Mouse (Mus musculus) small intestine, adult 2 months (tissue): Measurements from ENCODE around the gene Dvl2. TPM values are rescaled to one million over a fixed set of nuclear protein-coding genes. Genes with fewer than 3 reads are reported as not detected.

Experiments used
- H3K27ac ChIP-seq: fragments of 200-500 bp; 2 replicates; pipeline ENCODE4 v1.5.1; 2012; ENCODE audit warnings: low read depth, low read length, control low read depth, inconsistent platforms; ENCODE audit not compliant: insufficient read depth
- H3K27me3 ChIP-seq: fragments of 200-500 bp; 2 replicates; pipeline ENCODE4 v1.6.1; 2012; ENCODE audit warnings: mild to moderate bottlenecking, moderate library complexity, low read length, inconsistent platforms; ENCODE audit not compliant: control insufficient read depth, insufficient read depth
- H3K36me3 ChIP-seq: fragments of 200-500 bp; 2 replicates; pipeline ENCODE4 v1.6.1; 2012; ENCODE audit warnings: mild to moderate bottlenecking, low read length, control low read depth, inconsistent platforms; ENCODE audit not compliant: control insufficient read depth, insufficient read depth
- H3K4me1 ChIP-seq: fragments of 200-500 bp; 2 replicates; pipeline ENCODE4 v1.6.1; 2012; ENCODE audit warnings: low read length, inconsistent platforms, mixed read lengths; ENCODE audit not compliant: control insufficient read depth, insufficient read depth, insufficient read length
- H3K4me3 ChIP-seq: fragments of 200-500 bp; 2 replicates; pipeline ENCODE4 v1.5.1; 2012; ENCODE audit warnings: low read depth, mild to moderate bottlenecking, control low read depth, inconsistent platforms, low read length, moderate library complexity
- CTCF ChIP-seq: fragments of 200-500 bp; IDR thresholded peaks from 2 replicates; pipeline ENCODE4 v1.5.1; 2012; ENCODE audit warnings: low read depth, mild to moderate bottlenecking, control low read depth, inconsistent platforms, low read length, moderate library complexity, mixed read lengths; ENCODE audit not compliant: insufficient replicate concordance, insufficient read length; ENCODE audit errors: extremely low read depth
- POLR2A ChIP-seq: fragments of 200-500 bp; IDR thresholded peaks from 2 replicates; pipeline ENCODE4 v1.6.1; 2012; ENCODE audit warnings: low read depth, mild to moderate bottlenecking, control low read depth, inconsistent platforms, low read length, moderate library complexity
- WGBS: fragments of 180-500 bp; shearing (Covaris S2); methylation state at CpG from one replicate; pipeline ENCODE4 v1.1.7; 2018; 5-methylcytosine and 5-hydroxymethylcytosine counted together
- polyA plus RNA-seq: library from polyadenylated mRNA; depleted of rRNA; stranded (reverse); fragments of >200 nt; gene quantifications from 2 replicates; pipeline ENCODE4 v1.2.3, GENCODE M21; 2012

Gene Dvl2
- polyA plus RNA-seq, 1 experiment, result 7.4 TPM

DNA sequence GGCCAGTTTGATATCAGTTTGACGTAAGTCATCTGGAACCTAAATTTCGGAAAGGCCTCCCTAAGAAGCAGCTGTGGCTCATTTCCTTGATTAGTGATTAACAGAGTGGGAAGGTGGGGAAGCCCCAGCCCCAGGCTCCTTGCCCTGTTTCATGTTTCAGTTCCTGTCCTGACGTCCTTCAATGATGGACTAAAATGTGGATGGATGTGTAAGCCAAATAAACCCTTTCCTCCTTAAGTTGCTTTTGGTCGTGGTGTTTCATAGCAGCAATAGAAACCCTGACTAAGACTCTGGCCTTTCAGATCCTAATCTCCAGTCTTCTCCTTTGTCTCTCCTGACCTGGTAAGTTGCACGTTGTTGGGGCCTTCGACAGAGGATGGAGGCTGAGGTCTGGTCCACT is 30.2 kb upstream of the Dvl2 start:
- 23% methylated on average over 6 of the region's 6 CpGs for WGBS
- peaks cover 49% of the 10 kb centered on the region for H3K36me3 ChIP-seq
- H3K4me3 ChIP-seq, result no peak overlapping the region
- no peaks in the 10 kb centered on the region for H3K27me3 ChIP-seq
- H3K4me1 ChIP-seq, result peaks cover 13% of the 10 kb centered on the region; the same call in 1 of the 2 replicates
- peak overlapping the region; percentile 83 for H3K27ac ChIP-seq
- TF ChIP-seq POLR2A (no peak), CTCF (no peak)

DNA sequence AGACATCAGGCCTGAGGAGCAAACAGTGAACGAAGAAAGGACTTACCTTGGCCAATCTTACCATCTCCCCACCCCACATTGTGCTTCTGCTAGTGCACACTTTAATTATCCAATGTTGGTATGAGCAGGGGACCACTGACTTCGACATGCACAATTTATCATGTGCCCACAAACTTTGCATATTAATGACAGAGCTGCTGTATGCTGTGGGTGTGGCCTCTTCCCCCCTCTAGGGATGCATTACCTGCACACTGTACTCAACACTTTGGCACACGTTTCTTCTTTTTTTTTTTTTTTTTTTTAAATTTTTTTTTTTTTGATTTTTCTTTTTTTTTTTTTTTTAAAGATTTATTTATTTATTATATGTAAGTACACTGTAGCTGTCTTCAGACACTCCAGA is 29.6 kb upstream of the Dvl2 start:
- 20% methylated on average over 3 of the region's 3 CpGs for WGBS
- Histone ChIP-seq H3K4me1 (peaks cover 13% of the 10 kb centered on the region; the same call in 1 of the 2 replicates), H3K27me3 (no peaks in the 10 kb centered on the region), H3K27ac (peak overlapping the region; percentile 83), H3K4me3 (no peak overlapping the region), H3K36me3 (peaks cover 49% of the 10 kb centered on the region)
- TF ChIP-seq POLR2A (no peak), CTCF (no peak)

DNA sequence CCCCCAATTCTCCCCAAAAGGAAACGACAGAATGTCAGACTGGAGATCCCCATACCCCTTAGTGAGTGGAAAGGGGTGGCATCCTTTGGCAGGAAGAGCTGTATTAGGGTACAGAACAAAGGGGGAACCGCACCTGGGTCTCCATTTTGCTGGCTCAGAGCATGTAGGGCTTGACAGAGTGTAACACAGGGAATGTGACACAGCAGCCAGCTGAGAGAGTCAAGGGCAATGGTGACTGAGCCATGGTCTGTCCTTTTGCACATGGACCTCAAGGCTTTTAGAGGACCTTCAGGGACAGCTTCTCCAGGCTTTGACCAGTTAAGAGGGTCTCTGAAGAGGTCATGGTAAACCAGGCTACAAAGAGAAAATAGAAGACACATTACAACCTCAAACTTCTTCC is 25.5 kb upstream of the Dvl2 start:
- Histone ChIP-seq H3K27ac (no peak overlapping the region), H3K27me3 (no peaks in the 10 kb centered on the region), H3K4me3 (no peak overlapping the region), H3K36me3 (peaks cover 31% of the 10 kb centered on the region), H3K4me1 (peaks cover 9% of the 10 kb centered on the region; the same call in 1 of the 2 replicates)
- 95% methylated on average over 2 of the region's 2 CpGs for WGBS
- no peak for TF ChIP-seq POLR2A

DNA sequence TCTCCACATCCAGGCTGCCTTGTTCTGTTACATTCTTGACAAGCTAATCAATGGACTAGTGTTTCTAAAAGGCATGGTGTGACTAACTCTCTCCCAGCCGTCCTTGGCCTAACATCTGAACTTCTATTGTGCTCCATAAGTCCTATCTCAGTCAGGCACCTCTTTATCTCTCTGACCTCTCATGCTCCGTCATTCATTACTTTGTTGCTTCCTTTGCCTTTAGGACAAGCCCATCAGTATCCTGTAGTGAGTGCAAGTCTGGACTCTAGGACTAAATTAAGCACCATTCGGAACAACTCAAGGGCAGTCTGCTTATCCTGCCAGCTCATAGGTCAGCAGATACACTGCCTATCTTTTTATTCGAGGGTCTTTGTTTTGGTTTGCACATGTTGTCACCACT is 24.1 kb upstream of the Dvl2 start:
- no peak overlapping the region for H3K4me3 ChIP-seq
- 77% methylated on average over 4 of the region's 4 CpGs for WGBS
- no peak overlapping the region for H3K27ac ChIP-seq
- TF ChIP-seq POLR2A (no peak), CTCF (no peak)
- no peaks in the 10 kb centered on the region for H3K27me3 ChIP-seq
- peaks cover 28% of the 10 kb centered on the region for H3K36me3 ChIP-seq
- no peaks in the 10 kb centered on the region for H3K4me1 ChIP-seq

- peak overlapping the region; percentile 87 for H3K4me3 ChIP-seq
- WGBS, result 1% methylated on average over 16 of the region's 16 CpGs
Measured at GRCm38 (mm10) chr11:69979827-69980195, 20.6 kb upstream of the Dvl2 start.

DNA sequence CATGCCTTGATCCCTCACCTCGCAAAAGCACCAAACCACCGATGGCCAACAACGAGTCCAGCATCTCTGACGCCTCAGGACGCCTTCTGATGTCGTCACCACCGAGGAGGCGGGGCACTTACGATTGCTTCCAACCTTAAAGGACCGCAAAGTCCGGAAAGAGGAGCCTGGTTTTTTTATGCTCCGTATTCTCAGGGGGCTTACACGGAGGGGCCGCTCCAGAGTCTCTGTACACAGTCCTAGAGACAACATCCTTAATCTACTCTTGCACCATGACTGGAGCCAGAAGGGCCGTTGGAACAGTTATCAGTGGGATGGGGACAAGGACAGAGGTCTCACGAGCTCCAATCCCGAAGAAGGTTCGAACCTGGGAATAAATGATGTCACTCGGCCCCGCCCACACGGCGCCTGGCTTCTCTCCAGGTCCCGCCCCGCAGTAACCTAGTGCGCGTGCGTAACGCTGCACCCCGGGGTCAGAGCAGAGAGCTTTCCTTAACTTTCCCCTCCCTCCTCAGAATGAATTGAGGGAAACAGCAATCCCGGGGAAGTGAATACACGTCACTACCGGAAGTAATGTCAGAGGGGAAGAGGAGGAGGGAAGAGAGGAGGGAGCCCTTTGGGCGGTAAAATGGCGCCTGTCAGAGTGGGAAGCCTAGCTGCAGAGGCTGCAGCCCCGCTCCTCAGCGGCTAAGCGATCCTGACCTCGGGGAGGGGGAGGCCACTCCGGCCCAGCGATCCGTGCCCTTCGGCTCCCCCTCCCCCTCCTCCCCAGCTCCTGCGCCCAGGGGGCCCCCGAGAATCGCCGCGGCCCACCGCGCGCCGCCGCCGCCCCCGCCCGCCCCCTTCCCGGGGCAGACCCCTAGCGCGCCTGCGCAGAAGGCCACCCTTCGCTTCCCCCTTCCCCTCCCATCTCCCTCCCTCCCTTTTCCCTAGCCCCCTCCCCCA is 19.9 kb upstream of the Dvl2 start:
- Histone ChIP-seq H3K4me1 (peaks cover 8% of the 10 kb centered on the region; the same call in 1 of the 2 replicates), H3K27me3 (no peaks in the 10 kb centered on the region), H3K4me3 (peak overlapping the region; percentile 87), H3K27ac (peak overlapping the region; percentile 93), H3K36me3 (peaks cover 20% of the 10 kb centered on the region)
- under 1% methylated on average over 42 of the region's 60 CpGs for WGBS
- TF ChIP-seq POLR2A (peak; percentile 97), CTCF (no peak)

More at GRCm38 (mm10) chr11:69979827-69980195, 20.6 kb upstream of the Dvl2 start:
- peak overlapping the region; percentile 93 for H3K27ac ChIP-seq
- H3K27me3 ChIP-seq, result no peaks in the 10 kb centered on the region
- TF ChIP-seq POLR2A (no peak), CTCF (no peak)
- peaks cover 8% of the 10 kb centered on the region; the same call in 1 of the 2 replicates for H3K4me1 ChIP-seq
- peaks cover 16% of the 10 kb centered on the region for H3K36me3 ChIP-seq

- Histone ChIP-seq H3K36me3 (peaks cover 23% of the 10 kb centered on the region), H3K4me1 (peaks cover 8% of the 10 kb centered on the region; the same call in 1 of the 2 replicates), H3K27me3 (no peaks in the 10 kb centered on the region), H3K4me3 (peak within 1 kb of the TSS; percentile 87), H3K27ac (peak within 1 kb of the TSS; percentile 93)
- under 1% methylated on average over 43 of the region's 43 CpGs for WGBS
- TF ChIP-seq POLR2A (no peak), CTCF (no peak)
Measured at GRCm38 (mm10) chr11:69981141-69981762, 19.1 kb upstream of the Dvl2 start, which contains the start of gene Ctdnep1. Gene Ctdnep1 (plus strand): TSS chr11:69981156.
